Mouse (Mus musculus) duodenum, adult 2 months (tissue): ENCODE results near the gene A630089N07Rik. TPM values are rescaled to one million over a fixed set of nuclear protein-coding genes. Genes with fewer than 3 reads are reported as not detected.

Experiments used
- polyA plus RNA-seq: library from polyadenylated mRNA; depleted of rRNA; stranded (reverse); fragments of >200 nt; gene quantifications from 2 replicates; pipeline ENCODE4 v1.2.3, GENCODE M21; 2012; ENCODE audit warnings: low replicate concordance; rRNA removed

A630089N07Rik gene
- polyA plus RNA-seq: not detected in 2 replicates

DNA sequence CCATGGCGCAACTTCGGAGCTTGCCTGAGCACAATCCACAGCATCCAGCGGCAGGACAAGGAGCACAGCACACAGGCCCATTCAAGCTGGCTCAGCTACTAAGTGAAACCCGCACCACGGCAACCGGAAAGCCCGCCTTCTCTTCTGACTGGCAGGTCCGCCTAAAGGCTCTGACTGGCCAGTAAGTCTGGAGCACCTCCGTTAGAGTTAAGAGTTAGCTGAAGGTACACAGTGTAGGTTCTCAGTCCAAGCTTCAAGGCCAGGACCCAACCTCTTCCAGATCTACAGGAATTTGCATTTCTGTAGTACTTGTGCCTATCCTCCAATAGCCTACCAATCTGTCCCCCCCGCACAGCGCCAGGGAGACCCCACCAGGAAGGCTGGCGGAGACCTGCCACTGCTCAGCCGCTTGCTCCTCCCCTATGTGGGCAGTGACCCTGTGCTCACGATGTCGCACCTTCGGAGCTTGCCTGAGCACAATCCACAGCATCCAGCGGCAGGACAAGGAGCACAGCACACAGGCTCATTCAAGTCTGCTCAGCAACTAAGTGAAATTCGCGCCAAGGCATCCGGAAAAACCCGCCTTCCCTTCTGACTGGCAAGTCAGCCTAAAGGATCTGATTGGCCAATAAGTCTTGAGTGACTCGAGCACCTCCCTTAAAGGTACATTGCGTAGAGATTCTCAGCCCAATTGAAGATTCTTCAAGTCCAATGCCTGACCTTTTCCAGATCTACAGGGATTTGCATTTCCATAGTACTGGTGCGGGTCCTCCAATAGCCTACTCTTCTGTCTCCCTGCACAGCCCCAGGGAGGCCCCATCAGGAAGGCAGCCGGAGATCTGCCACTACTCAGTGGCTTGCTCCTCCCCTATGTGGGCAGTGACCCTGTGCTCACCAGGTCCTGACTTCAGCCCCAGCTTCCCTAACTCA is at the start of gene A630089N07Rik:
Gene A630089N07Rik (minus strand): TSS at position 562 of the 930 bp plus-strand sequence.

DNA sequence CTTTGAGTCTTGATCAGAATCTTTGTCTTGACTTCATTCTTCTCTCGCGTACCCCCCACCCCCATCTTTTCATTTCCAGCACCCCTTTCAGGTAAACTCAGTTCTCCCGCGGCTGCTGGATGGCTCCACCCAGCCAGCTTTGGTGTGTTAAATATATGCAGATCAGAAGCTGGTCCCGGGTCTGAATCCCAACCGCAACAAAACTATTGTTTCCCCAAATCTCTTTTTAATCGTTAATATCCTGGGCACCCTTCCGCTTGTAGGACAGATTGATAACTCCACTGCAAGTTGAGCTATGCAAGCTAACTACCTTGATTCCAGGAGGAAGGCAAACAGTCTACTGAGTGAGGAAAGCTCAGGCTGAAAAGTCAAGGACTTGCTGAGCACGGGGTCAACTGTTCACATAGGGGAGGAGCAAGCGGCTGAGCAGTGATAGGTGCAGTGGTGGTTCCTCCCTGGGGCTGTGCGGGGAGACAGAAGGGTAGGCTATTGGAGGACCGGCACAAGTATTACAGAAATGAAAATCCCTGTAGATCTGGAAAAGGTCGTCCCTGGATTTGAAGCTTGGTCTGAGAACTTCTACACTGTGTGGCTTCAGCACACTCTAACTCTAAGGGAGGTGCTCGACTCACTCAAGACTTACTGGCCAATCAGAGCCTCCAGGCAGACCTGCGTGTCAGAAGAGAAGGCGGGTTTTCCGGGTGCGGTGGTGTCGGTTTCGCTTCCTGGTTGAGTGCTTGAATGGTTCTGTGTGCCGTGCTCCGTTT is 85.5 kb downstream of the A630089N07Rik start, which contains the start of gene B230307C23Rik:
Gene B230307C23Rik (plus strand): TSS at position 700 of the 767 bp plus-strand sequence.

DNA sequence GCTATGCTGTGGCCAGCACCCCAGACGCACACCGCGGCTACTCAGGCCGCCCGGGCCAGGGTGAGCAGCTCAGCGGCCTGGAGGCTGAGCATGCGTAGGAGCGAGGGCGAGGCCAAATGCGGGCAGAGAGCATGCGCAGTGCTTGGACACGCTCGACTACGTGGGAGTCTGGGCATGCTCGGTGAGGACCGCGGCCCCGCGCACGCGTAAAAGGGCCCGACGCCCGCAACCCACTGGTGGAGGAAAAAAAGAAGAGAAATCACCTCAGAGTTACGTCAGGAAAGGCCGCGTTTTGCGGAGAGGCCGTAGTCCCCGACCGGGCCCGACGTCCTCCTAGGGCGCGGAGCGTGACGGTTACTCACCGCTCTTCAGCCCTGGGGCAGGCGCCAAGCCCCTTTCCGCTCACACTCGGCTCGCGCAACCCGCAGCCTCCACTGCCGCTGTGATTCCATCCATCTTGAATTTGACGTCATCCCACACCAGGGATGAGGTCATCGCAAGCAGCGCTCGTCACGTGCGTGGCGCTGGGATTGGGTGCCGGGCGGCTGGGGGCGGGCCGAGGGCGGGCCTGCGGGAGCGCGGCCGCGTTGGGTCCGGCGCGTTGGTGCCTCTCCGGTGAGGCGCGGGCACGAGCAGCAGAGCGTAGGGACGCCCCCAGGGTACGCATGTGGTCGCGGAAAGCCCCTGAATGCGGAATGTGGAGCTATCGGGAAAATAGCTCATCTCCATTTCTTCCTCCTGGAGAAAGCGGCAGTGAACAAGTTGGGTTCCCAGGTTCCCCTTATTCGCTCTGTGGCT is 119.9 kb downstream of the A630089N07Rik start, which contains the start of the genes C2cd2 and Zbtb21:
Gene C2cd2 (minus strand): TSS at position 448 of the 798 bp plus-strand sequence.
Gene Zbtb21 (minus strand): TSS at position 472 of the 798 bp plus-strand sequence.

Other genes with a start within 250 kb of the A630089N07Rik start
- gene Prdm15, start 230.6 kb downstream of the A630089N07Rik start, polyA plus RNA-seq: 2.5 and 4.6 TPM in 2 replicates
- gene C2cd2, start 119.9 kb downstream of the A630089N07Rik start, polyA plus RNA-seq: 11.3 and 26.2 TPM in 2 replicates
- 7.7 and 10.9 TPM in 2 replicates for gene Zbtb21, start 119.8 kb downstream of the A630089N07Rik start, polyA plus RNA-seq
- 3.1 and 3.3 TPM in 2 replicates for gene B230307C23Rik, start 85.1 kb downstream of the A630089N07Rik start, polyA plus RNA-seq